Mouse (Mus musculus) bone marrow macrophage, adult 2 months (primary cell): Measurements from ENCODE around the gene Zfp704. TPM values are rescaled to one million over a fixed set of nuclear protein-coding genes. Genes with fewer than 3 reads are reported as not detected.
"Not testable (repeated sequence)": the region's sequence is repeated elsewhere in the genome, so short reads cannot be mapped to it uniquely, and the experiment has no call there.

Source experiments
- H3K27ac ChIP-seq: 2 replicates; pipeline ENCODE4 v1.5.1; 2012; ENCODE audit warnings: low read depth, low read length; ENCODE audit not compliant: insufficient read depth
- H3K4me1 ChIP-seq: 2 replicates; pipeline ENCODE4 v1.6.1; 2012; ENCODE audit warnings: low read length; ENCODE audit not compliant: control insufficient read depth, insufficient read depth
- H3K4me3 ChIP-seq: 2 replicates; pipeline ENCODE4 v1.5.1; 2012; ENCODE audit warnings: mild to moderate bottlenecking, low read length, moderate library complexity; ENCODE audit not compliant: insufficient read depth
- CTCF ChIP-seq: IDR thresholded peaks from 2 replicates; pipeline ENCODE4 v1.5.1; 2012; ENCODE audit warnings: low read depth, mild to moderate bottlenecking, low read length, moderate library complexity
- POLR2A ChIP-seq: IDR thresholded peaks from 2 replicates; pipeline ENCODE4 v1.6.1; 2012; ENCODE audit warnings: mild to moderate bottlenecking, low read depth, low read length, borderline replicate concordance
- polyA plus RNA-seq: library from polyadenylated mRNA; stranded (reverse); fragments of >200 nt; gene quantifications from 2 replicates; pipeline ENCODE4 v1.2.4, GENCODE M21; 2012; ENCODE audit not compliant: missing spikeins, insufficient read depth, insufficient read length

Gene Zfp704
- polyA plus RNA-seq, 1 experiment: 10.5 TPM

DNA sequence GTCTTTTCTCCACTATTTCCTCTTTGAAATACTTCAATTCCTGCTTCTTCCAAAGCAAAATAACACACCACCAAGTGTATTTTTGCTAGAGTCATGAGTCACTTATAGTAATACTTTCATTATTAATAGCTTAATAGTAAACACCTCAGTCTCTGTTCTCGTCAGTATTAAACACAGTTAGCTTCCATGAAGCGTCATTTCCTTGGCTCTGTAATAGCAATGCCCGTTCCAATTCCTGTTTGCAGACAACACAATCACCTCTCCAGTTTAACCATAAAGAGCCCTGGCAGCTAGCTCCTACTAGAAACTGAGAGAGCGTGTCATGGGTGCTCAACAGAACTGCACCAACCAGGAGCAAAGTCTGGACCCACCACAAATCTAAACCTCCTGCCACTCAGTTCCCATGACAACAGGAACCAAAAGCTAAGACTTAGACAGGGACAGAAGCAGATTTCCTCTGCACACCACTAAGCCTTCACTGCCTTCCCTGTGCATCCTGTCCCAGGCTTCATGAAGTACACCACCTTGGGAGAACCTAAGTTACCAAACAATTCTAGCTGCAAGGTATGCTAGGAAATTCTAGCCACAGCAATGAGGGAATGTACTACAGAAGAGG is 30.7 kb downstream of the Zfp704 start:
- no peak for TF ChIP-seq CTCF
- TF ChIP-seq POLR2A: no peak
- H3K27ac ChIP-seq: no peak overlapping the region
- no peak overlapping the region for H3K4me3 ChIP-seq
- peaks cover 15% of the 10 kb centered on the region for H3K4me1 ChIP-seq

- Histone ChIP-seq H3K4me1 (peaks cover 26% of the 10 kb centered on the region), H3K27ac (no peak overlapping the region)
These were observed 33.0 kb downstream of the Zfp704 start for GRCm38 (mm10) chr3:9576872-9577271.

GRCm38 (mm10) chr3:9574305-9574704 is 35.6 kb downstream of the Zfp704 start:
- no peak overlapping the region for H3K4me3 ChIP-seq
- peaks cover 23% of the 10 kb centered on the region for H3K4me1 ChIP-seq
- H3K27ac ChIP-seq: no peak overlapping the region
- TF ChIP-seq POLR2A (no peak), CTCF (no peak)

More at GRCm38 (mm10) chr3:9576872-9577271, 33.0 kb downstream of the Zfp704 start:
- H3K4me3 ChIP-seq: no peak overlapping the region
- TF ChIP-seq POLR2A (no peak), CTCF (no peak)

- Histone ChIP-seq H3K4me1 (peaks cover 25% of the 10 kb centered on the region), H3K27ac (no peak overlapping the region), H3K4me3 (no peak overlapping the region)
- TF ChIP-seq CTCF (no peak), POLR2A (no peak)
These were observed 36.3 kb downstream of the Zfp704 start for GRCm38 (mm10) chr3:9573581-9573980.

- Histone ChIP-seq H3K27ac (no peak overlapping the region), H3K4me3 (no peak overlapping the region), H3K4me1 (peaks cover 39% of the 10 kb centered on the region)
- TF ChIP-seq POLR2A (no peak), CTCF (no peak)
These were observed 37.6 kb downstream of the Zfp704 start for GRCm38 (mm10) chr3:9572261-9572660.

DNA sequence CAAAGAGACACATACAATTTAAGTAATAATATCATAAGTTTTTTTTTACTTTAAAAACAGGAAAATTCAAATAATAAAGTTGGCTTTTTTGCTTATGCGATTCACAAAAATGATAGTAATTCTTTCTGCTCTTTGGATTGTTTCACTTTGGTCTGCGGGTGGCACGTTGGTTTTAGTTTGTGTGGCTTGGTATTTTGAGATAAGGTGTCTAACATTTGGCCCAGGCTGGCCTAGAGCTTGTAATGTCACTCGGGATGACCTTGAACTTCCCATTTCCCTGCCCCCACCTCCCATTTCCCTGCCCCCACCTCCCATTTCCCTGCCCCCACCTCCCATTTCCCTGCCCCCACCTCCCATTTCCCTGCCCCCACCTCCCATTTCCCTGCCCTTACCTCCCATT is 39.1 kb downstream of the Zfp704 start:
- Histone ChIP-seq H3K27ac (no peak overlapping the region), H3K4me1 (peaks cover 47% of the 10 kb centered on the region), H3K4me3 (no peak overlapping the region)
- TF ChIP-seq POLR2A (no peak), CTCF (no peak)

DNA sequence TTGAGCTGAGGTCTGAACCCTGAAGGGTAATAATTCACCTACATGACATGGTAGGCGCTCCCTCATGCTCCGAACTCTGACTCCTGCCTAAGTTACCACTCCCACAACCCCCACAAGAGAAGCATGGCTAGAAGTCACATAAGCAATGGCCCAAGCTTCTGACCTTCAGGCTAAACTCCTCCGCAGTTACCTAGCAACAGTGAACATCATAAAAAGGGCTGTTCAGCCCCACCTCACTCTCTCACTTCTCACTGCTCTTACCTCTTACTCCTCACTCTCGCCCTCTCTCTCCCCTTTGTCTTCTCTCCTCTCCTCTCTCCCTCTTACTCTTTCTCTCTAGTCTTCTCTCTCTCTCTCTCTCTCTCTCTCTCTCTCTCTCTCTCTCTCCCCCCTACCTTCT is 40.2 kb downstream of the Zfp704 start:
- not testable (repeated sequence) for H3K4me3 ChIP-seq, H3K27ac ChIP-seq
- peaks cover 44% of the 10 kb centered on the region for H3K4me1 ChIP-seq

DNA sequence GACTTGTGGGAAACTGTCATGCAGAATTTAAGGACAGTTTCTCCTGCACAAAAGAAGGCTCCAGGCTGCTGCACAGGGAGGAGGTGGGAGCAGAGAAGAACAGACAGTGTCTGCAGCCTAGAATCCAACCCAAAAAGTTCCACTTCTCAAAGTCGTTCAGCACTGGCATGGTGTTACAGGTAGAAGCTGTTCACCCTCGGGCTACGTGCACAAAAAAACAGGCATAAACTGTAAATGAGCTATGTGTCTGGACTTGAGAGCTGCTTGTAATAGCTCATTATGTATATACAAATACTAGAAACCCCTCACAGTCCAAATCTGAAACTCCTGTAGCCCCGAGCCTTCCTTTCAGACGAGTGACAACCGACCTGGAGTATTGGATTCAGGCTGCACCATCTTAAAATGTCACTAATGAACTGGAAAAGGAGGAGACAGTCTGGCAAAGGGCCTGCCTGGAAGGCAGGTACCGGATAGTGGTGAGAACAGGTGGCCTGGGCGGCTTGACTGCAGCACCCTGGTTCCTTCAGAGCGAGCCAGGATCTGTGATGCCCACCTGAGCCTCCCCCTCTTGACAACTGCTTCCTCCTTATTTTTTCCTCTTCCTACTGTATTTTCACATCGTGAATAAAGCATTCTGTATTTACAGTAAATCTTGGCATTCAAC is 41.2 kb downstream of the Zfp704 start:
- peak overlapping the region; percentile 16 for H3K4me3 ChIP-seq
- TF ChIP-seq POLR2A (no peak), CTCF (no peak)
- no peak overlapping the region for H3K27ac ChIP-seq
- peaks cover 36% of the 10 kb centered on the region for H3K4me1 ChIP-seq

DNA sequence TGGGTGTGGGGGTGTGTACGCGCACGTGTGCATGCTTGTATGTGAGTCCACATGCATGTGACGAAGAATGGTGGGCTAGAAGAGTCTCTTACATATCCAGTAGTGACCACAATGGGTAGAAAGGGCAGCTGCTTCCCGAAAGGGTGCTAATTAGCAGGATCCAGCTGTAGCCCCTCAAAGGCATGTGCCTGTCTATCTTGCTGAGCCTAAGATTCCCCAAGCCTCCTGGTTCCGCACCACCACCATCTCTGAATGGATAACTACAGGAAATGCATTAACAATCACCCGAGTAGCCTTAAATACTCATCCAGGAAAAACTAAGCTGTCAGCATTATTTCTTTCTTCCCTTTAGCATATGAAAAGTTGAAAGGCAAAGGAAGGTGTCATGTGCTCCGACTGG is 41.9 kb downstream of the Zfp704 start:
- Histone ChIP-seq H3K4me1 (peaks cover 35% of the 10 kb centered on the region), H3K4me3 (peak overlapping the region; percentile 16), H3K27ac (no peak overlapping the region)
- TF ChIP-seq POLR2A (no peak), CTCF (no peak)

- Histone ChIP-seq H3K4me3 (no peak overlapping the region), H3K27ac (no peak overlapping the region), H3K4me1 (peaks cover 31% of the 10 kb centered on the region)
- TF ChIP-seq CTCF (no peak), POLR2A (no peak)
These were observed 43.1 kb downstream of the Zfp704 start for GRCm38 (mm10) chr3:9566831-9567230.
